Mouse (Mus musculus) ovary, postnatal 10 days (tissue): ENCODE results near the gene Sun5.
"Not testable (repeated sequence)": the region's sequence is repeated elsewhere in the genome, so short reads cannot be mapped to it uniquely, and the experiment has no call there.

Experiments
- DNase-seq: peaks from one replicate; pipeline ENCODE4 v3.0.0; 2022; ENCODE audit warnings: low spot score

Sun5 gene

DNA sequence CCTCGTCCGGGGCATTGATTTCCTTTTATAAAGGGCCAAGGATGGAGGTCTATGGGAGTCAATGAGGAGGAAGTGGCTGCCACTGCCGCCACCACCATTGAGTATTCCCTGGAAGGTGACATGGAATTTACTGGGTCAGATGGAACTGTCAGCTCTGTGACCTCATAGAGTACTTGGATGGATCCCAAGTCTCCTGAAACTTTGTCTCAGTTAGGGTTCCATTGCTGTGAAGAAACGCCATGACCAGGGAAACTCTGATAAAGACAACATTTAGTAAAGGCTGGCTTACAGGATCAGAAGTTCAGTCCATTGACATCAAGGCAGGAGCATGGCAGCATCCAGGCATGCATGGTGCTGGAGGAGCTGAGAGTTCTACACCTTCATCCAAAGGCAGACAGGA lies at the start of gene Sun5:
TSS of gene Sun5 (minus strand) at position 101 of the 400 bp plus-strand sequence.
- no peak for DNase-seq

- DNase-seq, result no peak
Measured at GRCm38 (mm10) chr2:153917930-153918329, 47.0 kb upstream of the Sun5 start, which contains the start of gene Bpifb3. Bpifb3 (plus strand) TSS chr2:153918230.

- no peak for DNase-seq
Measured at GRCm38 (mm10) chr2:153914151-153914550, 43.3 kb upstream of the Sun5 start.

DNA sequence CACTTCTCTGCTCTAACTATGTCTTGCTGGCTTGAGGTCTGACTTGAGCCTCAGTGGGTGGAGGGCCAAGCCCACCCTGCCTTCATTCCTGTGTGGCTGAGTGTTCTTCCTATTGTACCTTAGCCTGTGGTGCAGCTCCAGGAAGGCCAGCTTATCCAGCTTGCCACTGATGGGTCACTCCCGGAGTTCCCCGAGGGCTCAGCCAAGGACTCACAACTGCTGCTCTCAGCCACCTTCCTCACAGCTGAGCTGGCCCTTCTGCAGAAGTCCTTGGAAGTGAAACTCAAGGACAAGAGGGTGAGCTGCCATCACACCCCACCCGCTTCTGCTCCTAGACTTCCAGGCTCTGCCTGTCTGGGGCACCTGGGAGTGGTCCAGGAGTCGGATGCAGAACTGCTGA lies 35.7 kb upstream of the Sun5 start:
- no peak for DNase-seq

- DNase-seq, result no peak
Measured at GRCm38 (mm10) chr2:153902726-153903125, 31.8 kb upstream of the Sun5 start.

- no peak for DNase-seq
Measured at GRCm38 (mm10) chr2:153900088-153900487, 29.2 kb upstream of the Sun5 start, which contains the start of gene Bpifb6. Bpifb6 (plus strand) TSS chr2:153900388.

DNA sequence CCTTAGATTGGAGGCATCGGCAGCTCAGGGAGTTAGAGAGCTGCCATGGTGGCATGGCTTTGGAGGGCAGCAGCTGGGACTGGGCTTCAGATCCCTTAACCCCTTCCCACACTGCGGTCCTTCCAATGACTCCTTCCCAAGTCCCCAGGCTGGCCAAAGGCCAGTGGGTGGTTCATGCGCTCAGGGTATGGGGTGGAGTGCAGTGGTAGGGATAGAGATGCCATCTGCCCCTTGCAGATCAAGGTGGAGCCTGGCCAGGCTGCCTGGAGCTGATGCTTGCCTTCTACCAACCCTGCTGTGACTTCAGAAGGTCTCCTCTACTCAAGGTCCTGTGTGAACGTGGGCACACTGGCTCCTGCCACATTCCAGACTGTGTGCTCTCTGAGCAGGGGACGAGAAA lies 28.2 kb upstream of the Sun5 start:
- no peak for DNase-seq

DNA sequence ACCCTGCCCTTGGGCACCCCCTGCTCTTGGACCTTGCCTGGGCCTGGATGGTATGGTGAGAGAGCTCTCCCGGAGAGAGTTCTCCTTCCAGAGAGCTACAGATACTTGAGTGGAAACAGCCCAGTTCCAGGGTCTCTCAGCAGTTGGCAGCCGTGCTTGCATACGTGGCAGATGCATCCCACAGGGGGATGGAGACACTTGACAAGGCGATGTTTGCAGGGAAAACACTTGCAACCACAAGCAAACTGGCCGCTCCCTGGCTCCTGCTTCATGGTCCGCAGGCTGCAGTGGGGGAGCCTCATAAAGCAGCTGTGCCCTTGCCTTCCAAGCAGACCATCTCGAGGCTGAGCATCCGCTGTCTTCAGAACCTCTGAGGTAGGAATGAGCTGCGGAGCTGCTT lies 3.9 kb upstream of the Sun5 start, which contains the start of gene Bpifb2:
TSS of gene Bpifb2 (plus strand) at position 301 of the 400 bp plus-strand sequence.
- no peak for DNase-seq

DNA sequence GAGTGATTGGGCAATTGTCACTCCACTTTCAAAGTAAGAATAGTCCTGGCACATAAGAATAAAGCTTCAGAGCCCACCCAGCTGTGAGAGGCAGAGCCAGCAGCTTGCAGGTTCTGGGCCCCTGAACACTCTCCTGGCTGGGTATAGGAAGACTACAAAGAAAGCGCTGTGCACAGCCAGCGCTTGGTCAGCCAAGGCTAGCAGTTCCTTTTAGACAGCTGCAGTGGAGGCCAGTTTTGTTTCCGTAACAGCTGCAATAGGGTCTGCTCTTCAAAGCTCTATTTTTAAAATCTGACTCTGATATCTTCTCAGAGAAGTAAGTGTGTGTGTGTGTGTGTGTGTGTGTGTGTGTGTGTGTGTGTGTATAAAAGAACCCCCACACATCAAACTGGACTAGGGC lies 8.9 kb downstream of the Sun5 start:
- no peak for DNase-seq

DNA sequence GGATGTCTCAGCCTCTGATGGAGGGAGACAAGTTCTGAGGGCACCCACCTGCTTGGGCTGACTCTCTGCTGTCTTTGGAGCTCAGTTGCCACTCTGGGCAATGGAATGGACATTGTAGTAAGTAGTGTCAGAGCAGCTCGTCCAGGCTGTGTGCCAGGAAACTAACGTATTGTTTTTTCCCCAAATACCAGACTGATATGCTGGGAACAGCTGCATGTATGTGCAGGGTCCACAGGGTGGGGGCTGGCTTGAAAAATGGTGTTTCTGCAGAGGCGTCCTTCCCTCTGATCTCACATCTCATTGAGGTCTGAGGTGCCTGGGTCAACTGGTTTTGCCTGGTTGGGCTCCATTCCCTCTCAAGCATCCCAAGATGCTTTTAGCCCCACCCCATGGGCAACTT lies 10.2 kb downstream of the Sun5 start:
- no peak for DNase-seq

DNA sequence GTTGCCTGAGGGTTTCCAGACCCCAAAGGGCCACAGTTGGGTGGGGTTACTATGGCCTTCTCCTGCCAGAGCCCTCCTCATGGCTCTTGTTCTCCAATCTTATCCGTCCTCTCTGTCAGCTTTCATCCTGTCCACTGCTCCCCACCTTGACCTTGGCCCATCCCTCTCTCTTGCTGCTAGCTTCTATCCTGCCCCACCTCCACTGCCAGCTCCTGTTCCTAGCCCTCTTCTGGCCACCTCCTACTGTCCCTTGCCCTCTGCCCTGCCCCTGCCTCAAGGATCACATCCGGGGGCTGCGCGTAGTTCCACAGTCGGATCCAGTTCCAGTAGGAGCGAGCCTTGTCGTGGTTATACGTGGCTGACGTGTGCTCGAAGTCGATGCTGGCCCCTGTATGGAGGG lies 10.6 kb downstream of the Sun5 start:
- DNase-seq, result no peak

DNA sequence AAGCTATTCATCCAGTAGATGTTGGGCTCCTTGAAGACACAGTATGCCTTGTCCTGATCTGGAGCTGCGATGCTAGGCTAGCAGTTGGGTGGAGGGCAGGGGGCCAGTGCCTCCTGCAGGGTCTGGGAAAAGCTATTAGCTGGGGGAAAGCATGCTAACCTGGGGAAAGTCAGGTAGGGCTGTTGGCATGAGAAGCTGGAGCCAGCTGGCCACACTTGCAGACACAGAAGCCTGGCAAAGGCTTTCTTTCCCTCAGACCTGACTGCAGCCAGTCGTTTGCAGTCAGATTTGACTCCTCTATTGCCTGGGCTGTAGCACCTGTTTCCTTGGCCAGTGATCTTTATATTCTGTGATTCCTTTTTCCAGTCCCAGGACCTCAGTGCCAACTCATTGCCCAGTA lies 11.3 kb downstream of the Sun5 start:
- DNase-seq, result no peak

DNA sequence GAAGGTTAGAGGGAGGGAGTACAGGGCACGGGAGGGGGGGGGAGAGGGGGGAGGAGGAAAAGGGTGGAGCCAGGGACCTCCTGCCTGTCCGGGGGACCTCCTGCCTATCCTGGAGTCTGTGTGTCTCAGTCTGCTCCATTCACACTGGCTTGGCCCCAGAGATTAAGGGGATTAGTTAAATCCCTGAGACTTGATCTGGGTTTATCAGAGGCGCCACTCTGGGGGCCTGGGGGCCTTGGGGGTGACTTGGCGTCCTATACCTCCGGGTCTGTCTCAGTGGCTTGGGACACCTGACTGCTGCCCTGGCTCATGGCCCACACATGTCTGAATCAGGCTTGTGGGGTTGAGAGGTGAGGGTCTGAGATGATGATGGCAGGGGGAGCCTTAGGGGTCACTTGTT lies 17.3 kb downstream of the Sun5 start:
- DNase-seq, result no peak

- peak; percentile 22 for DNase-seq
Measured at GRCm38 (mm10) chr2:153851030-153851360, 19.9 kb downstream of the Sun5 start.

GRCm38 (mm10) chr2:153850351-153851029 lies 20.4 kb downstream of the Sun5 start:
- DNase-seq, result no peak

- no peak for DNase-seq
Measured at GRCm38 (mm10) chr2:153848389-153848788, 22.5 kb downstream of the Sun5 start.

GRCm38 (mm10) chr2:153842854-153843253 lies 28.0 kb downstream of the Sun5 start:
- DNase-seq, result no peak

- no peak for DNase-seq
Measured at GRCm38 (mm10) chr2:153833291-153833690, 37.6 kb downstream of the Sun5 start.

- no peak for DNase-seq
Measured at GRCm38 (mm10) chr2:153828704-153829103, 42.2 kb downstream of the Sun5 start.

- DNase-seq, result no peak
Measured at GRCm38 (mm10) chr2:153827171-153827830, 43.6 kb downstream of the Sun5 start.

DNA sequence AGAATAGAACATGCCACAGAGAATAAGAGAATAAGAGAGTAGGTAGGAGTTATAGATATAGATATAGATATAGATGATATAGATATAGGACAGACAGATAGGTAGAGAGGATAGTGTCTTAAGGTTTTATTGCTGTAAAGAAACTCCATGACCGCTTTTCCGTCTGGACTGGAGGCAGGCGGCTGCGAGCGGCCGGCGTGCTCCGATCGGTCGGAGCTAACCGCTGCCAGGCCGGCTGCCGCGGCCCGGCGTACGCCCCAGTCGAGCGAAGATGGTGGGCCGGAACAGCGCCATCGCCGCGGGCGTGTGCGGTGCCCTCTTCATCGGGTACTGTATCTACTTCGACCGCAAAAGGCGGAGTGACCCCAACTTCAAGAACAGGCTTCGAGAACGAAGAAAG lies 45.0 kb downstream of the Sun5 start:
- not testable (repeated sequence) for DNase-seq

DNA sequence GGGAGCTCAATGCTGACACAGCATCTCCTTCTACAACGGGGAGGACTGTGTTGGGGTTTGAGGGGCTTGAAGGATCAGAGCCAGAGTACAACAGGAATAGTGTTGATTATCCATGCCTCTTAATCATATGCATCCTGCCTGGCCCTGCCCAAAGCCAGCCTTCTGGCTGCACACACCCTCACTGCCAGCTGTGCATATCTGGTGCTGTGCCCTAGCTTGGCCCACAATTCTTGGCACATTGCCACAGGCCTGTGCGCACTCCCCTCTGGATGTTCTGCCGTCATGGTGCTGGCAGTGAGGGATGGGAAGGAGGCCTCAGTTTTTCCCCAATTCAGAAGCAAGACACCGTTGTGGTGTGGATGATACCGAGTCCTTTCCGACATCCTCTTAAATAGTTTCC lies 46.3 kb downstream of the Sun5 start:
- no peak for DNase-seq

DNA sequence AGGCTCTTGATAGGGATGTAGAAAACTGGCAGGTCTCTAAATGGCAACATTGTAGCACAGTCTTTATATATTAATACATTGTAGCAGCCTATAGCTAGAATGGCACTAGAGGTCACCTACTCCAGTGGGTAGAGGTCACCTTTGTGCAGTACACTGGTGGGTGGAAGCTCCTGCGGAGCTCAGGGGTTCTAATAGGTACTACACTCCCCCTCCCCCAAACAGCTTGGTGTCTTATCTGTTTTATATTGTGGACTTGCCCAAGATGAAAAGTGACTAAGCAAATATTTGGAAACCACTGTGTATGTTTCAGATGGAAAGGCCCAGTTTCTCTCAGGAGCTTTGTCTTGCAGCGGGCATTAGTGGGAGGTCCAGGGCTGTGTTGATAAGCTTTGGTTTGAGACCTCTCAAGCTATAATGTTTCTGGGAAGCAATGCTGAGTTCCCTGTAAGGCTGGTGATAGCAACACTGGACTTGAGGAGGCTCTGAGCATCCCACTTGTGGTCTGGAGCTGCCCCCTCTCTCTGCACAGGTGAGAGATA lies 48.8 kb downstream of the Sun5 start:
- no peak for DNase-seq

DNA sequence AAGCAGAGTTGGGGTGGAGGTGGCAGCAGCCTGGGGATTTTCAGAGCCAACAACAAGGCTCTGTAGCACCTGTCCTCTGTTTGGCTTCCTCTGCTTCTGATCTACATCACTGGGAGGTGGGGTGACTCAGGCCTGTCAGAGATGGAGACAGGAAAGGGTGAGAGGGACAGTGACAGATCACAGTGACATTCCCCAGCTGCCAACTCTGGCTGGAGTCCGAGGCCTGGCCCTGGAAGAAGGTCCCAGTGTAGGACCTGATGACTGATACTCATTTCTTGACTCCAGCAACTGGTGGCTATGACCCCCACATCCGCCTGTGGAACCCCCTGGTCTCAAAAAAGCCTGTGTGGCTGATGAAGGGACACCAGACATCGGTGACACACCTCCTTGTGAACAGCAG lies 61.0 kb downstream of the Sun5 start:
- DNase-seq, result no peak
